Mouse (Mus musculus): ENCODE results near the gene Vmn2r11.
"Not testable (repeated sequence)": the region's sequence is repeated elsewhere in the genome, so short reads cannot be mapped to it uniquely, and the experiment has no call there.

Gene Vmn2r11

DNA sequence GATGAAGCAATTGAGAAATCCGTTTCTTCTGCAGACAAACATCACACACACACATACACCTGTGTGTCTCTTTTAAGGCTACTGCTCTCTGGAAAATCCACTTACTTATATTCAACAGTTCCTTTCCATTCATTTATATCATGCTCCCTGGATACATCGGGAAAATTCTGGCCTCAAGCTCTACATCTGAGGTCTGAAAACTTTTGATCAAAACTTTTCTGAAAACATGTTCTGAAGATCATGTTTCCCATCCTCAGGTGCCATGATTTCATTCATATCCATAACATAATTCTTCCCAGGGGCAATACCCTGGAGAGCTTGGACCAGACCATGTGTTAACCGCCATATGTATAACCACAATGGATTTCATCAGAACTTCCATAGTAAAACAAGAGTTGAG is at the start of gene Vmn2r11:
Gene Vmn2r11 (minus strand): TSS at position 101 of the 400 bp plus-strand sequence.
- DNase-seq (ENCODE audit: low read depth), result not testable (repeated sequence)

DNA sequence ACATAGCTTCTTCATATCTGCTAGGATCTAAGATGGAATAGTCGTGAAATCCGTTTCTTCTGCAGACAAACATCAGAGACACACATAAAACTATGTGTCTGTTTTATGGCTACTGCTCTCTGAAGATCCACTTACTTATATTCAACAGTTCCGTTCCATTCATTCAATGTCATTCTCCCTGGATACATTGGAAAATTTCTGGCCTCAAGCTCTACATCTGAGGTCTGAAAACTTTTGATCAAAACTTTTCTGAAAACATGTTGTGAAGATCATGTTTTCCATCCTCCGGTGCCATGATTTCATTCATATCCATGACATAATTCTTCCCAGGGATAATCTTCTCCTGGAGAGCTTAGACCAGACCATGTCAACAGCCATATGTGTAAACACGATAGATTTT is 38.5 kb upstream of the Vmn2r11 start, which contains the start of gene Vmn2r12:
Gene Vmn2r12 (minus strand): TSS at position 101 of the 400 bp plus-strand sequence.
- not testable (repeated sequence) for DNase-seq (ENCODE audit: low read depth)

DNA sequence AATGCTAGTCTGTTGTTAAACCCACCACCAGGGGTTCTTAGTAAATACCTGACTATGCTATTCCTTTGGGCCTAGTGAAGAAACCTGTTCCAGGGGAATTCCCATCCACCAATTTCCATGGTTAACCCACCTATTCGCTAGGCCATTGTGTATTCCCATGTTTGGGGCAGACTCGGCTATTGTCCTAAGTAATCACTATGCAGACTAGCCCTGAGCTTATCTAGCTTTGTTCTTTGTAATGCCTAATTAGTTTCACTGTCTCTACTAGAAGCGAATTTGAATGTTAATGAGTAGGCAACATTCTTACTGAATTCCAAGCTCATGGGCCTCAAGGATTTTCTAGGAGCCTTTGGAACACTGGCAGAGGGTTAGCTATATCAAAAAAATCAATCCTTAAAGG is 37.1 kb upstream of the Vmn2r11 start:
- DNase-seq (ENCODE audit: low read depth), result not testable (repeated sequence)

DNA sequence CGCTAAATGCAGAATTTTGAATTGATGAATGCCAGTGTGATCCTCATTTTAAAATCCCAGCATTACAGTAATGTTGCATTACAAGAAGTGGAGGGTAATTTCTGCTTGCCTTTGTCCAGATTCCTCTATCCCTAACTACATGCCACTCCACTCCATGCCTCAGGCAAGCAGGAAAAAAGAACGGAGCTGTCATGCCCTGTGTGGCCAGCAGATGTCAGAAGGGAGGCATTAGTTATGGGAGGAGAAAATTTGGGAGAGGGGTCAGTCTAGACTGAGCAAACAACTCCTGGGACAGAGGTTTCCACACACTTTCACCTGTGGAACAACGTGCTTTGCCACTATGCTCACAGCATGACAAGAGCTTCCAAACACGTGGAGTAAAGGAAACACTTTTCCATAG is 12.6 kb upstream of the Vmn2r11 start:
- DNase-seq (ENCODE audit: low read depth), result not testable (repeated sequence)

DNA sequence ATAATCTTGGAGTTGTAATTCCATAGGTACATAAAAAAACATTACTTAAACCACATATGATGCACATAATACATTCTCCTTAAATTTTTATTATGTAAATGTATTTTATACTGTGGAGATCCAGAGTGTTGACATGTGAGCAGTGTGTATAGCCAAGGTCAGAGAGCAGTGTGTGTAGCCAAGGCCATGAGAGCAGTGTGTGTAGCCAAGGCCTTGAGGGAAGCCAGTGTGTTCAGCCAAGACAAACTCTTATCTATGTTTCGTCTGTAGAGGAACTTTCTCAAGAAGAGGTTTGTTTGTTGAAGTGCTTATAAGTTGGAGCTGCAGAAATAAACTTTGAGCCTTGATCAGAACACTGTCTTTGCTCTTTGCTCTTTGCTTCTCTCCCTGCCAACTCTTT is 4.1 kb downstream of the Vmn2r11 start:
- no peak for DNase-seq (ENCODE audit: low read depth)

DNA sequence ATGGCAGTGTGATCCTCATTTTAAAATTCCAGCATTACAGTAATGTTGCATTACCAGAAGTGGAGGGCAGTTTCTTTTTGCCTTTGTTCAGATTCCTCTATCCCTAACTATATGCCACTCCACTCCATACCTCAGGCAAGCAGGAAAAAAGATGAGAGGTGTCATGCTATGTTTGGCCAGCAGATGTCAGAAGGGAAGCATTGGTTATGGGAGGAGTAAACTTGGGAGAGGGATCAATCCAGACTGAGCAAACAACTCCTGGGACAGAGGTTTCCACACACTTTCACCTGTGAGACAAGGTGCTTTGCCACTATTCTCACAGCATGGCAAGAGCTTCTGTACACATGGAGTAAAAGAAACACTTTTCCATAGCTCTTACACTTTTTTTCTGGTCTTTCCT is 26.8 kb downstream of the Vmn2r11 start:
- no peak for DNase-seq (ENCODE audit: low read depth)

DNA sequence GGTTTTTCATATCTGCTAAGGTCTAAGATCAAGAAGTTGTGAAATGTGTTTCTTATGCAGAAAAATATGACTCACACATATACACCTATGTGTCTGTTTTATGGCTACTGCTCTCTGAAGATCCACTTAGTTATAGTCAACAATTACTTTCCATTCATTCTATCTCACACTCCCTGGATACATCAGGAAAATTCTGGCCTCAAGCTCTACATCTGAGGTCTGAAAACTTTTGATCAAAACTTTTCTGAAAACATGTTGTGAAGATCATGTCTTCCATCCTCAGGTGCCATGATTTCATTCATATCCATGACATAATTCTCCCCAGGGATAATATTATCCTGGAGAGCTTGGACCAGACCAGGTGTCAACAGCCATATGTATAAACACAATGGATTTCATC is 52.9 kb downstream of the Vmn2r11 start, which contains the start of gene Vmn2r10:
Gene Vmn2r10 (minus strand): TSS at position 101 of the 400 bp plus-strand sequence.
- not testable (repeated sequence) for DNase-seq (ENCODE audit: low read depth)

Measured in induced T-regulatory cell, adult 2 months (primary cell).